Mouse (Mus musculus) thymus, postnatal 14 days (tissue): ENCODE data around the gene Zfp629.

Experiments used
- DNase-seq: peaks from one replicate; pipeline ENCODE4 v3.0.0; 2021

Gene Zfp629

DNA sequence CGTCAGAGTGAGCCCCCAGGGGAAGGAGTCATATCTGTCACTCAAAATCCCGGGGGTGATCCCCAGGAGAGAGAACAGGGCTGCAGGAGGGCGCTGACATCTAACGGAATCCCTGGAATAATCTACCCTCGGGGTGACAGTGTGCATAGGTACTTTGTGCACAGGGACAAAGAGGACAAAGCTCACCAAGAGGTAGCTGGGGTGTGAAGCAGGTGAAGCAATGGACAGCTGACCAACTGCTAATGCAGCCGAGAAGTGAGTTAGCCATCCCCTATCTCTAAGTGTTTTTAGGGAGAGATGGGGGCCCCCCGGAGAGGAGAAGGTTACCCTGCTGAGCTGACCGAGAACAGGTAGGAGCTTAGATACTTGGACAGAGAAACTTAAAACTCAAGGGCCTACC lies 1.5 kb downstream of the Zfp629 start:
- DNase-seq: peak; percentile 11

DNA sequence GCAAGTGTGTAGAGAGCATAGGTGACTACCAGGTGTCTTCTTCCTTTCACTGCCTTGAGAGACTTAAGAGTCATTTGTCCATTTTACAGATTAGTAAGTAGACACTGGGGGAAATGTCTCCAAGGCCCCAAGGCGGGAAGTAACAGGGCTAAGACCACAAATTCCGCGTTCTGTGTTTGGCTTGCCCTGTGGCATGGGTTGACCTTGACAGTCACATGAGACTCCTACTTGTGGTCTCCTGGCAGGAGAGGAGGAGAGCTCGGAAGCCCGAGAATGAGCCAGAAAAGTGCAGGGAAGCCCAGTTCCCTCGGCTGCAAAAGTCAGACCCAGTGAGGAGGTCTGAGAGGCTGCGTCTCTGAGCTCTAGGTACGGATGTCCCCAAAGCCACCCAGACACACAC lies 2.1 kb downstream of the Zfp629 start:
- no peak for DNase-seq

DNA sequence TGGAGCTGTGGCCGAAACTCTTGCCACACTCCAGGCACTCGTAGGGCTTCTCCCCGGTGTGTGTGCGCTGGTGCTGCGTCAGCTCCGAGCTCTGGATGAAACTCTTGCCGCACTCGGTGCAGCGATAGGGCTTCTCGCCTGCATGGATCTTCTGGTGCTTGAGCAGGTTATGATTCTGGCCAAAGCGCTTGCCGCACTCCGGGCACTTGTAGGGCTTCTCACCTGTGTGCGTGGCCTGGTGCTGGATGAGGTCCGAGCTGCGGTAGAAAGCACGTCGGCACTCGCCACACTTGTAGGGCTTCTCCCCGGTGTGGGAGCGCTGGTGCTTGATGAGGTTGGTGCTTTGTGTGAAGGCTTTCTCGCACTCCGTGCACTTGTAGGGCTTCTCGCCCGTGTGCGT lies 4.0 kb downstream of the Zfp629 start:
- no peak for DNase-seq

DNA sequence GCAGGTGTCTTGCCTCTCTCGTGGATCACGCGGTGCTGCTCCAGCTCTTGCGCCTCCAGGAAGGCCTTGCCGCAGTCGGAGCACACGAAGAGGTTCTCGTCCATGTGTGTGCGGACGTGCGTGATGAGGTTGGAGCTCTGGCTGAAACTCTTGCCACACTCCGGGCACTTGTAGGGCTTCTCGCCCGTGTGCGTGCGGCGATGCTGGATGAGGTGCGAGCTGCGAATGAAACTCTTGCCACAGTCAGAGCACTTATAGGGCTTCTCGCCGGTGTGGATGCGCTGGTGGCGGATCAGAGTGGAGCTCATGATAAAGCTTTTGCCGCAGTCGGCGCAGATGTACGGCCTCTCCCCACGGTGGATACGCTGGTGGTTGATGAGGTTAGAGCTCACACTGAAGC lies 4.6 kb downstream of the Zfp629 start:
- no peak for DNase-seq

DNA sequence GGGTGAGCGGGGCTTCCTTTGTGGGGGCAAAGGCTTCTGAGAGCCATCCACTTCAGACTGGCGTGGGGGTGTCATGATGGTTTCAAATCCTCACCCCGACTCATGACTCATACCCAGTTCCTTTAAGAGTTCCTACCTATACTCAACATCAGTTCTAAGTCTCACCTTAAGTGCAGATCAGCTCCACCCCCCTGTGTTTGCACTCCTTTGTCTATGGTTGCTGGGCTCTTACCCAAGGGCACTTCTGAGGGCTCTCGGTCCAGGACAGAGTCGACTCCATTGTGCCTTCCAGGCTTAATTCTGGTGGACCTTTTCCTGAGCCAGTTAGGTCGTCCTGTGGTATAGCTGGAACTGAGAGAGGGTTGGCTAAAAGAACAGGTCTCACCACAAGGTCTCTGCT lies 8.4 kb downstream of the Zfp629 start:
- DNase-seq: no peak

DNA sequence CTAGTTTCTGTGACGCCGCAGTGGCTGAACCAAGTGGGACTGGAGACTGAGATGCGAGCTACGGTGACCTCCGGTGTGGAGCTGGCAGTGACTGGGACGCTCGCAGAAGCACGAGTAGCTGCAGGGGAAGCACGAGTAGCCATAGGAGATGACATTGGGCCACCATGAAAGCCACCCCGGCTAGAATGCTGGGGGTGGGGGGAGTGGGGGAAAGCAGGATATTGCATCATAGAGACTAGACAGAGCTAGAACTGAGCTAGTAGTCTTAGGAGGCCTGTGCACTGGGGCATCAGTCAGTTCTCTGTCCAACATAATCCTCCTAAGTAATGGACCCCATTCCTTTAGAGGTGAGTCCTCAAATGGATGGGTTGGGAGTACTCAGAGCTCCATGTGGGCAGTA lies 11.3 kb downstream of the Zfp629 start:
- DNase-seq: no peak

DNA sequence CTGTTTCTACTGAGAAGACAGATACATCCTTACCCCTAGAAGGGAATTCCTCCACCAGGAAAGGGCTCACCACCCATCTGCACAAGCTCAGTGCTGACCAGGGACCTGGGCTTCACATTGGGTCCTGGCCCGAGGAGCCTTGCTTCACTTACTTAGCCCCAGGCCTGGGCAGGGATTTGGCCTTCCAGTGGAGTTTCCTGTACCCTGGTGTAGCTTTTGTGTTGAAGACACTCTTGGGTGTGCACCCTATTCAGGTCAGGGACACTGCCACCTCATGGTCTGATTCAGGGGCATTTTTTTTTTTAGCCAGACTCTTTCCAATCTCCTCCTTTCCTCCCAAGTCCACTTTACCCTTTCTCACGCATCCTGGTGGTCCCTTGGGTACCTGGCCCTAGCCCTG lies 12.7 kb downstream of the Zfp629 start:
- no peak for DNase-seq

DNA sequence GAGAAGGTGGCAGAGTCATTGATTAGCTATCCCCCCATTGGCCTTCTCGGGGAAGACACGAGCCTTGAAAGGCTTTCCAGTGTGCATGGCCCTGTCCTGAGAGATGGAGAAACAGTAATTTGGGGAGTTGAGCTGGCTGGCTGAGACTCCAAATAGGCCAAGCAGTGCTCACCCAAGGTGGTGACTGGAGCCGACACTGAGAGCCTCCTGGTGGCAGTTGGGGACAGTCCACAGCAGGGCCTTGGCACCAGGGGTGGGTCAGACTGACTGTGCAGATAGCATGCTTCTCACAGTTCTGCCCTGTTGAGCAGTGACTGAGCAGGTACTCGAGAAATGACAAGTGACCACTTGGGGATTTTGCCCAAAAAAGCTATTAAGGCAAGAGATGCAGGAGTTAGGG lies 13.9 kb downstream of the Zfp629 start:
- no peak for DNase-seq

DNA sequence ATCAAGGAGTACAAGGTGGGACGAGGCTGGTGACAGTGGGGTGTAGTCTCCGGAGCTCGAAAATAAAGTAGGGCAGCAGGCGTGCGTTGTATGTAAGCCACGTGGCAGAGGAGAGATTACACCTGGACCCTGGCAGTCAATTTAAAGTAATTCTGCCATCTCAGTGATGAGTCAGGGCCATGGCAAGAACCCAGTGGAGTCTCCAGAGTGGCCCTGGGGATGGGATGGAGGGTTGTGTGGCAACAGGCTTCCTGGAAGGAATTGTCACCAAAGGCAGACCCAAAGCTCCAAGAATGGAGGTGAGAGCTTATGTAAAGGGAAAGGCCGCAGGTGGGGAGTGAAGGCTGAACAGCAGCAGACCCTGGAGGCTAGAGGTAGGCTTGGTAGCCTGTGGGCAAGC lies 15.0 kb downstream of the Zfp629 start:
- DNase-seq: no peak

DNA sequence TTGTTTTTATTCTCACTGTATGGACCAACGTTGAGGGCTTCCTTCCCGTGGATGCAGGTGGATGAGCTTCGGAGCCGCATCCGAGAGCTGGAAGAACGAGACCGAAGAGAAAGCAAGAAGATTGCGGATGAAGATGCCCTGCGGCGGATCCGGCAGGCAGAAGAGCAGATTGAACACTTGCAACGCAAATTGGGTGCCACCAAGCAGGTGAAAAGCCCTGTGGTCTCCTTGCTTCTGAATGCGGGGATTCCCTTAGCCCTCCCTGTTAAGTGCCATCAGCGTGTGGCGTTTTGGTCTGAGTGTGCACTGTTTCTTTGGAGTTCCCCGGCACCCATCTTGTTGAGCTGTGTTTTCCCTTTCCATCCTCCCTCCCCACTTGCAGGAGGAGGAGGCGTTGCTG lies 18.9 kb downstream of the Zfp629 start:
- no peak for DNase-seq

DNA sequence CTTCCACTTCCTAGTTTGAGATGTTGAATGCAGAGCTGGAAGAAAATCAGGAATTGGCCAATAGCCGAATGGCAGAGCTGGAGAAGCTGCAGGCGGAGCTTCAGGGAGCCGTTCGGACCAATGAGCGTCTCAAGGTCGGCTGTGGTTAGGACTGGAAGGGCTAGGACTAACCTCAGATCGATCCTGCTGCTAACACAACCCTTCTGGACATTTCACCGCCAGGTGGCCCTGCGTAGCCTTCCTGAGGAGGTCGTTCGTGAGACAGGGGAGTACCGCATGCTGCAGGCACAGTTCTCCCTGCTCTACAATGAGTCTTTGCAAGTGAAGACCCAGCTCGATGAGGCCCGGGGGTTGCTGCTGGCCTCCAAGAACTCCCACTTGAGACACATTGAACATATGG lies 23.0 kb downstream of the Zfp629 start:
- DNase-seq: no peak

DNA sequence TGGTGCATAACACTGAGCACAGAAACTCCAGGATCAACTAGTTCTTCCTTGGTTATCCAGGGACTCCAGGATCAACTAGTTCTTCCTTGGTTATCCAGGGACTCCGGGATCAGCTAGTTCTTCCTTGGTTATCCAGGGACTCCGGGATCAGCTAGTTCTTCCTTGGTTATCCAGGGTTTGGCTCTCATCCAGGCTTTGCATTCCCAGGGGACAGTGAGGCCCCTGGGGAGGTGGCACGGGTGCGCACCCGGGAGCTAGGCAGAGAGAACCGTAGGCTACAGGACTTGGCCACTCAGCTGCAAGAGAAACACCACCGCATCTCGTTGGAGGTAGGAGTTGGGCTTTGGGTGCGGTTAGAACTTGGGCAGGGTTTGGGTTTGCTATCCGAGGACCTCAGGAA lies 24.5 kb downstream of the Zfp629 start:
- no peak for DNase-seq

DNA sequence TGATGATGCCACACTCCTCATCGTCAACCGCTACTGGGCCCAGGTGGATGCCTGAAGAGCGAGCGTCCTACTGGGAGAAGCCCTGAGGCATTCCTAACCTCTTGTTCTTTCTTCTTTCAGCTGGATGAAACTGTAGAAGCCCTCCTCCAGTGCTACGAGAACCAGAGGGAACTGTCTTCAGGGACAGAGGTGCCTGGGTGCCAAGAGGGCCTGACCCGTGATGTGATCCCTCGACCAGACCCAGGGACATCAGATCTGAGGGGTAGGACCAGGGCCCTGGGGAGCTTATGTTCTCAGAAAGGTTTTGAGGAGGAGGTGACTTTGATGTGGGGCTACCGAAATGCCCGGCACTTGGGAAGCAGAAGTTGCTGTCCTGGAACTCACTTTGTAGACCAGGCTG lies 26.0 kb downstream of the Zfp629 start:
- DNase-seq: no peak

DNA sequence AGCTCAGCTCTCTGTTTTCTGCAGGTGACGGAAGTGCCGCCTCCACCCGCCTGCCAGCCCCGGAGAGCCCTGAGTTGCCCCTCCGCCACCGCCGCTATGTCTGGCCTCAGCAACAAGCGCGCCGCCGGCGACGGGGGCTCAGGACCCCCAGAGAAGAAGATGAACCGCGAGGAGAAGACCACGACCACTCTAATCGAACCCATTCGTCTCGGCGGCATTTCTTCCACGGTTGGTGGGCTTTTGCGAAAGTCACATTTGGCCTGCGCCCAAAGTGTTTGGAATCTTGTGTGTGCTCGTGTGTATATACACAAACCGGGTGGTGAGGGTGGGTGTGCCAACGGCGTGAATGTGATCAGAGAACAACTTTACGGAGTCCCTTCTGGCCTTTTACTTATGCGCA lies 26.7 kb downstream of the Zfp629 start:
- DNase-seq: no peak

DNA sequence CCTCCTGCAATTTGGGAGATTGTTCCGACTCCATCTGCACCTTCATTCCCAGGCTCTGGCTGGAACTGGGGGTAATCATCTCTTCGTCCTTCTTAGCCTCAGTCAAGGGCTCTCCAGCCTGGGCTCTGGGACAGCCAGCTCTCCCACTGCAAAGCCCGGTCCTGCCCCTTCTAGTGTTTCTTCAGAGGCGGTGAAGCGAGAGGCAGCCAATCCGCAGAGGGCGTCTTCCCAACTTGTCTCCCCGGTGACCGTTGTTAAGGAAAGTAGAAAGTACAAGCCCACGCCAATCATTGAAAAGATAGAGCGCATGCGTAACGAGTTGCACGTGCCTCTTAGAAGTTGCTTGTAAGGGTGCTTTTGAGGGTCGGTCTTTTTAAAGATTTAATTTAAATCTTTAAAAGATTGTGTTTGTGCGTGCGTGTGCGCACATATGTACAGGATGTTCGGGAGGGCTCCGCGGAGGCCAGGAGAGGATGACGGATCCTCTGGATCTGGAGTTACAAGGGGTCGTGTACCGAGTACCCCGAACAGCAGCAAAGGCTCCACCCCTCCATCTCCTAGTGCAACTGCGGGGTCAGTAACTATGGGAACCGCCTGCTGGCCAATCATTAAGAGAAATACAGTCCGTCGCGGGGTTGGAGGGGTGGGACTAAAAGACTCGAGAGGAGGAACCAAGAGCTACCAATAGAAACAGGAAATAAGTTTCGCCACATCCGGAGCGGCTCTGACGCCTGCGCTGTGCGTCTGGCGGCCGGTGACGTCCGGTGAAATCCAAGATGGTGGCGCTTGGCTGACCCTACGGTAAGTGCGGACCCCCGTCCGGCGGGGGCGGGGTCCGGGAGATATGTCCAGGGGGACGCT lies 27.4 kb downstream of the Zfp629 start, which contains the start of the genes Ccdc189 and Rnf40:
Ccdc189 (minus strand) TSS at position 585 of the 861 bp plus-strand sequence.
Rnf40 (plus strand) TSS at position 757 of the 861 bp plus-strand sequence.
- peak; percentile 90 for DNase-seq

DNA sequence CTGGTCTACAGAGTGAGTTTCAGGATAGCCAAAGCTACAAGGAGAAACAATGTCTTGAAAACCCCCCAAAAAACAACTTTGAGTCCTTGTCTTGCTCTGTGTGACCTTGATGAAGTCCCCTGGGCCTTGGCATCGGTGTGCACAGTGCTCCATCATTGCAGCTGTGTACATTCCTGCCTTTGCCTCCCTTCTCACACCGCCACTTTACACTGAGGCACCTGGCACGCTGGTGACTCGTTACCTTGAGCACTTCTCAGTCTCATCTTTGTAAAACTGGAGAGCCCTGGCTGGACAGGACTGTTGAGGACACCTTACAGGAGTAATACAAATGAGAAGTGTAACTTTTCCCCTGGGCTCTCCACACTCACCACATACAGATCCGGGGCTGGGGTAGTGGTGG lies 28.4 kb downstream of the Zfp629 start:
- DNase-seq: no peak

DNA sequence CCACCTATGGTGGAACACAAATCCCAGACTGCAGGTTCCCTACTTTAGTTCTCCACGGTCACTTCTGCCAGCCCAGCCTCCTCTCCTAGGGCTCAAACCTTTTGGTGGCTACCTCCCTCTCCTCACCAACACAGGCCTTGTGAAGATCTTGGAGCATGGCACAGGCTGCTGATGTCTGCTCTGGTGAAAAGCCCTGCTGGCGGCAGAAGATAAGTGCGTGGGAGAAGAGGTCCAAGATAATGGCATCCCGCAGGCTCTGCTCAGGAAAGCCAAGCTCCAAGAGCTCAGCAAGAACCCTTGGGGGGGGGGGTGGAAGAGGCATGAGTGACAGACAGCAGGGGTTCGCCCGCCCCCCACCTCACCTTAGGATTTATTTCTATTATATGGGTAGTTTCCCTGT lies 29.4 kb downstream of the Zfp629 start:
- DNase-seq: no peak

DNA sequence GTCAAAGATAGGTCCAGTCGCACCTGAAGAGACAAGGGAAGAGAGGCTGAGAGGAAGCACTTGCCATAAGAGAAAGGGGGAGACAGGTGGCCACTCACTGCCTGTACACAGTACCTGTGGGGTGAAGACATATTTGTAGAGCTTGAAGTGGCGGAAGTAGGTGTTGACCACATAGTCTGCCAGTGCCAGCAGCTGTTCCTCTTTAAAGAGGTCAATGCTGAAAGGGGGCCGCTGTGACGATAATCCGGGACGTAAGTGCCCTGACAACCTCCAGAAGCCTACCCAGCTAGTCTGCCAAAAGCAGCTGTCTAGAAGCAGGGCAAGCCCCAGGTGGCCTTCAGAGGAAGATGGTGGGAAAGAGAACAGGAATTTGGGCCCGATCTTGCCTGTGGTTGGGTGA lies 30.6 kb downstream of the Zfp629 start:
- DNase-seq: no peak

DNA sequence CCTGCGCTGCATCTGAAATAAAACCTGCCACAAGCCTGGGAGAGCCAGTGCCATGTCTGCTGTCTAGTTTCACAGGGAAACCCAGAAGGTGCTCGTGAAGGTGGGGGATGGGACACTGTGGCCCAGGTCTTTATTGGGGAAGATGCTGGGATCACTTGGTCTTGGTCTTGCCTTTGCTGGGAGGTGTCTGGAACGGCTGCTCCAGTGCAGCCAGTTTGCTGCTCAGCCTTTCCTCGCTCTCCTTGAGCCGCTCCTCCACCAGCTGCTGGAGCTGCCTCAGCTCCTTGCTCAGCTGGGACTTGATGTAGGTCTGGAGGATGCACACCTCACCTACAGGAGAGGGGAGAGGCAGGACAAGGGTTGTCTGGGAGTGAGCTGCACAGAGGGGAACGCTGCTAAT lies 32.3 kb downstream of the Zfp629 start:
- DNase-seq: no peak

DNA sequence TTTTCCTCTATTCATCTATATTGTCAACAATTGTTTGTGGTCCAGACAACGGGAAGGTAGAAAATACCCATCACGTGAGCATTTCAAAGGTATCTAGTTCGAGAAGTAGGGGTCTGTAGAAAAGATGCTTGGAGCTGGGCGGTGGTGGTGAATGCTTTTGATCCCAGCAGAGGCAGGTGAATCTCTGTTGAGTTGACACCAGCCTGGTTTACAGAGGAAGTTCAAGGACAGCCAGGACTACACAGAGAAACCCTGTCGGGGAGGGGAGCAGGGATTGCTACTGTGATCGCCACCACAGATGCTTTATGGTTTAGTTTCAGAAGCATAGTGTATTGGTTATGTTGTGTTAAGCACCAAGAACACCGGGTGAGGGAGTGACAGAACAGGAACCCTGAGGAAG lies 41.5 kb downstream of the Zfp629 start:
- DNase-seq: no peak

DNA sequence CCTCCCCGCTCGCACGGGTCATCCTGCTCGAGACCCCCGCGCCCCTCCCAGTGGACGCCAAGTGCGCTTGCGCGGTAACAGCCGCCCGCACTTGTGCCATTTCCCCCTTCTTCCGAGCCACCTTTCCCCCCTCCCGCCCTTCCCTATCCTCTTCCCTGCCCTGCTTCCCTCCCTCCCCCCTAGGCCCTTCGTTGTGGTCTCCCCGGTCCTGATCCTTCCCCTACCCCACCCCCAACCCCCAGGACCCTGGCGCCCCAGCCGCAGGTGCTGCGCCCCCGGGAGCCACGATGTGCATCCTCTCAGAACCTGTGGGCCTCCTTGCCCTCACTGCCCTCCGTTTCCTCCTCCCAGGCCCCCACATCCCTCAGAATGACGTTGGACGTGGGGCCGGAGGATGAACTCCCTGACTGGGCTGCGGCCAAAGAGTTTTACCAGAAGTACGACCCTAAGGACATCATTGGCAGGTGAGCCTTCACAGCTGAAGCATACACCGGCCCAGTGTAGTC lies 42.0 kb downstream of the Zfp629 start:
- peak; percentile 52 for DNase-seq

DNA sequence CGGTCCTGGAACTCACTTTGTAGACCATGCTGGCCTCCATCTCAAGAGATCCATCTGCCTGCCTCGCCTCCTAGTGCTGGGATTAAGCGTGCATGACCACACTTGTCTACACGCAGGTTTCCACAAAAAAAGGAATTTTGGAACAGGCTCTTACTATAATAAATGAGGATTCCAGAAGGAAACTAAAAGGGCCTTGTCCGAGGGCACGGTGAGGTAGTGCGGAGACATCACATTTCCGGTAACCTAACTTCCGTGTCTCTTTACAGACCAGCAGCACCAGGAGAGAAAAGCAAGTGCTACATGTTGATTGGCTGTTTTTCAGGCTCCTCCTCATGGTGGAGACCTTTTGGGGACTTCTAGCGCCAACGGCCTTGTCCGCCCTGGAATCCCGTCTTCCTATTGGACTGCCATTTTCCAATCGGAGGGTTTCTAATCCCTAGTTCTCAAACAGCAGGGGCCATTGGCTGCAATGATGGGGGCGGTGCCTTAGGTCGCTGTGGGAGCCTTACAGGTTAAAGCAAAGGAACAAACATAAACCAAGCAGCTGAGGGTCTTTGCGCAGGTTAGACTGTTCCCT lies 42.6 kb downstream of the Zfp629 start, which contains the start of gene Phkg2:
Phkg2 (plus strand) TSS at position 446 of the 577 bp plus-strand sequence.
- DNase-seq: peak; percentile 90

DNA sequence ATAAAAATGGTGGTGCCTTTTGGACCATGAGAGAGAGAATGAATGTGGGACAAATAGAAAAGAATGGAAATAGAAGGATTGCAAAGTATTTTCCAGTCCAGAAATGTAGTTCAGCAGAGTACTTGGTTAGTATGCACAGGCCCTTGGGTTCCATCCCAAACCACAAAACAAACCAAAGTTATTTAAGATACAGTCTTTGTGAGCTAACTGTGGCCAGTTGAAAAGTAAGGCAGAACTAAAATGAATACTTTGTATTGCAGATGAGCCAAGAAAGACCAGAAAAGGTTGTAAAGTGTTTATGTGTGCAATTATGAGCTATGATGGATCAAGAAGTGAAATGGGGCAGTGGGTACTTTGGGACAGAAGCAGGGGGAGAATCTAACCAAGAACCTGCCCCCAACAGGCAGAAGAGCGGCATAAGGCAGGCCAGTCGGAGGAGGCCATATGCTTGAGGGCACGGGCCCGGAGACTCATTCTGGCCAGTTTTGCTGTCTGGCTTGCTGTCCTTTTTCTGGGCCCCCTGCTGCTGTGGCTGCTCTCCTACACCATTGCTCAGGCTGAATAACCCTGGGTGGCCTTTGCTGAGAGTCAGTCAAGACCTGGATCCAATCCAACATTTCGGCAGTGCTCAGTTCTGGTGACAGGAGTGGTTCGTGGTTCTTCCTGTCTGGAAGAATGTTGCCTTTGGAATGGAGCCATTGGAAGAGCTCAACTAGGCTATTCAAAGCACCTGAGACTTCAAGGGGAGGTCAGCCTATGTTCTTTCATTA lies 51.0 kb downstream of the Zfp629 start:
- no peak for DNase-seq
